Mouse (Mus musculus) kidney, embryonic 15.5 days (tissue): ENCODE measurements at regions not wholly inside any gene's neighbourhood (a gene's known extent, or its start where the extent isn't known, plus 50 kb on each side); places are given as distances from the start of the nearest gene placed in this dataset.
"Not testable (repeated sequence)": the region's sequence is repeated elsewhere in the genome, so short reads cannot be mapped to it uniquely, and the experiment has no call there.

Experiments
- ATAC-seq: fragments of 200-750 bp; cut with Nextera tagmentation; replicated peaks from 2 replicates; pipeline ENCODE4 v1.8.0; 2017; ENCODE audit warnings: moderate TSS enrichment; ENCODE audit not compliant: low FRiP score
- H3K27ac ChIP-seq: fragments of 300-500 bp; sonication (generic); 2 replicates; pipeline ENCODE4 v1.5.1; 2015; ENCODE audit warnings: mild to moderate bottlenecking, inconsistent platforms
- H3K27me3 ChIP-seq: fragments of 300-500 bp; sonication (generic); 2 replicates; pipeline ENCODE4 v1.6.1; 2015; ENCODE audit warnings: inconsistent platforms
- H3K36me3 ChIP-seq: fragments of 300-500 bp; sonication (generic); 2 replicates; pipeline ENCODE4 v1.6.1; 2015; ENCODE audit warnings: inconsistent platforms
- H3K4me1 ChIP-seq: fragments of 300-500 bp; sonication (generic); 2 replicates; pipeline ENCODE4 v1.6.1; 2015; ENCODE audit warnings: inconsistent platforms
- H3K4me2 ChIP-seq: fragments of 300-500 bp; sonication (generic); 2 replicates; pipeline ENCODE4 v1.6.1; 2015; ENCODE audit warnings: moderate library complexity, mild to moderate bottlenecking, inconsistent platforms
- H3K4me3 ChIP-seq: fragments of 300-500 bp; sonication (generic); replicated peaks from 2 replicates; pipeline ENCODE4 v1.5.1; 2015; ENCODE audit warnings: mild to moderate bottlenecking, inconsistent platforms
- H3K9ac ChIP-seq: fragments of 300-500 bp; sonication (generic); 2 replicates; pipeline ENCODE4 v1.6.1; 2015; ENCODE audit warnings: mild to moderate bottlenecking, inconsistent platforms
- H3K9me3 ChIP-seq: fragments of 300-500 bp; sonication (generic); replicated peaks from 2 replicates; pipeline ENCODE4 v1.6.1; 2016; ENCODE audit warnings: inconsistent platforms
- WGBS: fragments of 180-500 bp; shearing (Covaris S2); methylation state at CpG from one replicate; pipeline ENCODE4 v1.1.7; 2015; ENCODE audit warnings: mixed read lengths; 5-methylcytosine and 5-hydroxymethylcytosine counted together

GRCm38 (mm10) chr5:148661120-148661519 is 108.5 kb upstream of the Ubl3 start:
- WGBS: 84% methylated on average over 4 of the region's 4 CpGs
- ATAC-seq: no peak
- Histone ChIP-seq H3K9ac (no peak overlapping the region), H3K4me2 (no peak overlapping the region), H3K4me1 (no peaks in the 10 kb centered on the region), H3K27me3 (no peaks in the 10 kb centered on the region), H3K36me3 (no peaks in the 10 kb centered on the region), H3K9me3 (peaks cover 7% of the 10 kb centered on the region), H3K27ac (no peak overlapping the region), H3K4me3 (no peak overlapping the region)

GRCm38 (mm10) chr5:148657936-148658640 is 105.5 kb upstream of the Ubl3 start:
- no peak overlapping the region for H3K27ac ChIP-seq
- peaks cover 7% of the 10 kb centered on the region for H3K9me3 ChIP-seq
- 82% methylated on average over 4 of the region's 4 CpGs for WGBS
- no peak overlapping the region for H3K9ac ChIP-seq
- no peaks in the 10 kb centered on the region for H3K4me1 ChIP-seq
- no peak for ATAC-seq
- no peaks in the 10 kb centered on the region for H3K36me3 ChIP-seq
- H3K4me3 ChIP-seq: no peak overlapping the region
- no peaks in the 10 kb centered on the region for H3K27me3 ChIP-seq
- no peak overlapping the region for H3K4me2 ChIP-seq

DNA sequence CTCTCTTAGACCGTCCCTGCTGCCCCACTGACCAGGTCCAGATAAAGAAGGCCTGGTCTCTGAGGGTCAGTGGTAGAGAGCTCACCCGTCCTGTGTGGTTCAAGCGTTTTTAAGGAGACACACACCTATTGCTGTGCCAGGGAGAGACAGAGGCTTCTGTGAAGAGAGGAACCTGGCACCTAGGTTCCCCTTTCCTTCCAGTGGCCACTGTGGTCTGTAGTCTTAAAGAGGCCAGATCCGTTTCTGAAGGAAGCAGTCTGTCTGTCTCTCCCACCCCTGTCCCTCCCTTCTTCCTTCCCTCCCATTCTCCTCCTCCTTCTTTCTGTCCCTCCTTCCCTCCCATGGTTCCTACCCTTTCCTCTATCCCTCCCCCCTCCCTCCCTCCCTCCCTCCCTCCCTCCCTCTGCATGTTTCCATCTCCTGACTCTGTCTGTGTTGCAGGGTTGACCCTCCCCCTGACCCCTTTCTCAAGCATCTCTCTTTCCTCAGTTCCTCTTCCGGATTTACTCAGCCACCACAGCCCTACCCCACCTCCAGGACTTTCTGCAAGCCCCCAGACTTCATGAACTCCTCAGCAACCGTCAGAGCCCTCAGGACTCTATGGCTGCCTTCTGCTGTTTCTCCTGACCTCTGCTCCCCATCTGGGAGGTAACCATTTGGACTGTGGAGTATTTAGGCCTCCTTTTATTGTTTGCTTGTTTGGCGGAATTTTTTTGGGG is 100.1 kb upstream of the Ubl3 start:
- Histone ChIP-seq H3K9ac (no peak overlapping the region), H3K27ac (no peak overlapping the region), H3K27me3 (no peaks in the 10 kb centered on the region), H3K4me3 (no peak overlapping the region), H3K4me2 (no peak overlapping the region), H3K36me3 (no peaks in the 10 kb centered on the region), H3K4me1 (no peaks in the 10 kb centered on the region), H3K9me3 (no peaks in the 10 kb centered on the region)
- no peak for ATAC-seq
- 59% methylated on average over 7 of the region's 7 CpGs for WGBS

- H3K27me3 ChIP-seq: no peaks in the 10 kb centered on the region
- no peak overlapping the region for H3K27ac ChIP-seq
- no peak for ATAC-seq
- no peak overlapping the region for H3K4me3 ChIP-seq
- H3K4me2 ChIP-seq: no peak overlapping the region
- H3K4me1 ChIP-seq: no peaks in the 10 kb centered on the region
- no peaks in the 10 kb centered on the region for H3K9me3 ChIP-seq
- H3K36me3 ChIP-seq: no peaks in the 10 kb centered on the region
- H3K9ac ChIP-seq: no peak overlapping the region
- WGBS: 48% methylated on average over 4 of the region's 4 CpGs
Measured at GRCm38 (mm10) chr5:148651736-148652135, 99.1 kb upstream of the Ubl3 start.

- not testable (repeated sequence) for H3K9ac ChIP-seq, ATAC-seq, H3K4me2 ChIP-seq, H3K27me3 ChIP-seq, H3K9me3 ChIP-seq, H3K4me3 ChIP-seq, H3K36me3 ChIP-seq, H3K27ac ChIP-seq
- 95% methylated on average over 7 of the region's 7 CpGs for WGBS
- H3K4me1 ChIP-seq: peaks cover 15% of the 10 kb centered on the region
Measured at GRCm38 (mm10) chr5:148649573-148649972, 97.0 kb upstream of the Ubl3 start.

GRCm38 (mm10) chr5:148649123-148649522 is 96.5 kb upstream of the Ubl3 start:
- Histone ChIP-seq H3K9ac (no peak overlapping the region), H3K27ac (no peak overlapping the region), H3K27me3 (no peaks in the 10 kb centered on the region), H3K36me3 (no peaks in the 10 kb centered on the region), H3K4me3 (no peak overlapping the region), H3K4me2 (no peak overlapping the region), H3K9me3 (no peaks in the 10 kb centered on the region), H3K4me1 (peaks cover 15% of the 10 kb centered on the region)
- 73% methylated on average over 9 of the region's 9 CpGs for WGBS
- ATAC-seq: no peak

GRCm38 (mm10) chr5:148647644-148648043 is 95.1 kb upstream of the Ubl3 start:
- no peak for ATAC-seq
- H3K27ac ChIP-seq: no peak overlapping the region
- 66% methylated on average over 2 of the region's 2 CpGs for WGBS
- H3K4me2 ChIP-seq: no peak overlapping the region
- H3K9ac ChIP-seq: no peak overlapping the region
- H3K9me3 ChIP-seq: no peaks in the 10 kb centered on the region
- H3K36me3 ChIP-seq: no peaks in the 10 kb centered on the region
- H3K4me3 ChIP-seq: no peak overlapping the region
- H3K27me3 ChIP-seq: no peaks in the 10 kb centered on the region
- peaks cover 15% of the 10 kb centered on the region for H3K4me1 ChIP-seq

- Histone ChIP-seq H3K9me3 (no peaks in the 10 kb centered on the region), H3K4me2 (peak overlapping the region; percentile 20; the same call in 1 of the 2 replicates), H3K27me3 (no peaks in the 10 kb centered on the region), H3K27ac (peak overlapping the region; percentile 84), H3K36me3 (no peaks in the 10 kb centered on the region), H3K9ac (no peak overlapping the region), H3K4me3 (no peak overlapping the region), H3K4me1 (peaks cover 19% of the 10 kb centered on the region)
- ATAC-seq: peak; percentile 44; the same call in 1 of the 2 replicates
- 14% methylated on average over 4 of the region's 4 CpGs for WGBS
Measured at GRCm38 (mm10) chr5:148645772-148646171, 93.2 kb upstream of the Ubl3 start.

DNA sequence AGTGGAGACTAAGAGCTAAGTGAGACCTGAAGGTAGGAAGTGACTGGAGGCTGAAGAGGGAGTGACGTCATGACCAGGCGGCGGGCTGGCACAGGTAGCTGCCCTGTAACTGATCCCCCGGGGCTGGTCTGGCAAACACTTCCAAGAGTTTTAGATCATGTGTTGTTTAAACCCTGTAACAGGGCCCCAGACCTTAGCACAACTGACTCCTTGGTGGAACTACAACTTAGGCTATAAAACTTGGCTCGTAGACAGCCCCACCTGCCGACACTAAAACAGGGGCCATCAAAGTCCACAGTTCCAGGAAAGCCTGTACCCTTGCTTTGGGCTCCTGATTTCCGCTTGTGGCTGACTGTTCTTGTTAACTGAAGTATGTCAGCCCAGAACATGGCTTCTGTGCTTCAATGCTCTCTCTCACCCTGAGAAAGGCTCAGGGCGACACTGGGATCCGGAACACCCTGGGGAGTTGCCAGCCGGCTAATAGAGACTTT is 92.6 kb upstream of the Ubl3 start:
- peak overlapping the region; percentile 84 for H3K27ac ChIP-seq
- ATAC-seq: peak; percentile 84
- no peaks in the 10 kb centered on the region for H3K9me3 ChIP-seq
- H3K4me2 ChIP-seq: peak overlapping the region; percentile 20; the same call in 1 of the 2 replicates
- H3K27me3 ChIP-seq: no peaks in the 10 kb centered on the region
- H3K4me1 ChIP-seq: peaks cover 19% of the 10 kb centered on the region
- H3K9ac ChIP-seq: no peak overlapping the region
- H3K4me3 ChIP-seq: no peak overlapping the region
- 29% methylated on average over 10 of the region's 10 CpGs for WGBS
- no peaks in the 10 kb centered on the region for H3K36me3 ChIP-seq

DNA sequence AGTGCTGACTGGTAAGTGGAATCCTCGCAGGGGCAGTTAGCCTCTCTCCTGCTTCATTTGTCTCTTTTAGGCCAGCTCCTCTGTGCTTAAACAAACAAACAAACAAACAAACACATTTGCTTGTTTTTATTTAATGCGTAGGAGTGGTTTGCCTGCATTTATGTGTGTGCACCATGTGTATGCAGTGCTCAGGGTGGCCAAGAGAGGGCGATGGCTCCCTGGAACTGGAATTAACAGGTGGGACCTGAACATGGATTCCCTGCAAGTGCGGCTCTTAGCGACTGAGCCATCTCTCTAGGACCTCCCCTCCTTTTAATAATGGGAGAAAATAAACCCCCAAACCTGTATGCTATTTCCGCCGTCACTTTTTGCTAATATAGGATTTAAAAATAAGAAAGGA is 91.8 kb upstream of the Ubl3 start:
- Histone ChIP-seq H3K36me3 (no peaks in the 10 kb centered on the region), H3K27ac (0 out of 2 replicates have a peak overlapping the region, but pooled peaks have one; percentile 84), H3K4me1 (peaks cover 19% of the 10 kb centered on the region), H3K4me2 (no peak overlapping the region), H3K4me3 (no peak overlapping the region), H3K9ac (no peak overlapping the region), H3K27me3 (no peaks in the 10 kb centered on the region), H3K9me3 (no peaks in the 10 kb centered on the region)
- ATAC-seq: no peak
- 97% methylated on average over 7 of the region's 7 CpGs for WGBS

DNA sequence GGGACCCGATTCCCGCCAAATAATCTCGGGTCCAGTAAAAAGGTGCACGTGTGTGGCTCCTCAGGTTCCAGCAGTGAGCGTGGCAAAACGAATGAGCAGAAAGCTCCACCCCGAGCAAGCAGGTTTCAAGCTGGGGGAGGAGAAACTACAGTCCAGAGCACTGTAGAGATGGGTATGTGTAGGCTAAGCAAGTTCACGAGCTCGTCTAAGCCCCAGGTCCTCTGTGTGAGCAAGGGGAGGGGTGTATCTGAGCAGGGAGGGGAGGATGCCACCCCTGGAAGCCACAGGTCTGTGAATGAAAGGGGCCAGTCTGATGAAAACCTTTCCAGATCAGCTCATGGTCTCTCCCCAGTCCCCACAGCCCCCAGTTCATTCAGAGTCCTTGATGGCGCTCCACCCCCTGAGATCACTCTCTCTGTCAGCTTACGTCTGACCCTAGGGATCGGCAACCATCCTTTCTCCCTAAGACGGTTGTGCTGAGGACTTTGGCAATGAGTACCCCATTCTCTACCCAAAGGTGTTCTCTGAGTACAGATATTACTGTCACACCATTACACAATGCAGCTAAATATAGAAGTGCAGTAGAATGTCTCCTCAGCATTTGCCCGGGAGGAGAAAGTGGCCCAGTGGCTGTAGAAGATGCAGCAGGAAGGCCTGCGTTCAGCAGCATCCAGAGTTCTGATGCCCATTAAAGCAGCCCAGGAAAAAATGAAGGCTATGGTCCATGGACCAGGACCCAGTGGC is 89.2 kb upstream of the Ubl3 start:
- no peaks in the 10 kb centered on the region for H3K36me3 ChIP-seq
- no peak overlapping the region for H3K9ac ChIP-seq
- no peak overlapping the region for H3K4me2 ChIP-seq
- no peaks in the 10 kb centered on the region for H3K27me3 ChIP-seq
- no peak overlapping the region for H3K27ac ChIP-seq
- H3K9me3 ChIP-seq: no peaks in the 10 kb centered on the region
- ATAC-seq: no peak
- no peak overlapping the region for H3K4me3 ChIP-seq
- peaks cover 19% of the 10 kb centered on the region for H3K4me1 ChIP-seq
- 39% methylated on average over 15 of the region's 15 CpGs for WGBS

DNA sequence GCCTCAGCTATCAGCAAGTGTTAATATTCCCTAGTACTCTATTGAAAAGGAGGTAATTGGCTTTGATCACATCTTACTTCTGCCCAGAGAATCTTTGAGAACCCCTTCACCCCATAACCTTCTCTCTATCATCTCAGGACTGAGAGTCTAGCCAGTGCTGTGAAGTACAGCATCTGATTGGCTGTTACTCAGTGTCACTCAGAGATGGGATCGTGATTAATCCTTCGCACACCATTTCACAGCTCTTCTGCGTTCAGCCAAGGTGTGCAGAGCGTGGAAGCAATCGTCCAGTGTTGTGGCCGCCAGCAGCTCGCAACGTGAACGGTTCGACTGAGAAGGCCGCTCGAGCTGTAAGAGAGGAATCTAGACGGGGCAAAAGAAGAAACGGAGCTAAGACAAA is 87.9 kb upstream of the Ubl3 start:
- Histone ChIP-seq H3K4me1 (peaks cover 12% of the 10 kb centered on the region), H3K27ac (no peak overlapping the region), H3K4me3 (0 out of 2 replicates have a peak overlapping the region, but pooled peaks have one; percentile 3), H3K4me2 (peak overlapping the region; percentile 44), H3K27me3 (no peaks in the 10 kb centered on the region), H3K9ac (no peak overlapping the region), H3K36me3 (no peaks in the 10 kb centered on the region), H3K9me3 (no peaks in the 10 kb centered on the region)
- no peak for ATAC-seq
- 39% methylated on average over 13 of the region's 14 CpGs for WGBS
